Mouse (Mus musculus) thymus, adult 2 months (tissue): Measurements from ENCODE around the gene Gm49342. TPM values are rescaled to one million over a fixed set of nuclear protein-coding genes. Genes with fewer than 3 reads are reported as not detected.
A peak's percentile ranks its signal among the peaks of the same experiment; 100 is the strongest.

ENCODE experiments used
- DNase-seq: peaks from one replicate; pipeline ENCODE4 v3.0.0; 2021
- H3K27ac ChIP-seq: fragments of 200-500 bp; 2 replicates; pipeline ENCODE4 v1.5.1; 2012; ENCODE audit warnings: low read length, control low read depth; ENCODE audit not compliant: control insufficient read depth, insufficient read depth
- H3K27me3 ChIP-seq: fragments of 200-500 bp; 2 replicates; pipeline ENCODE4 v1.6.1; 2012; ENCODE audit warnings: mild to moderate bottlenecking, low read length, moderate library complexity, mixed read lengths; ENCODE audit not compliant: control insufficient read depth, insufficient read depth
- H3K36me3 ChIP-seq: fragments of 200-500 bp; 2 replicates; pipeline ENCODE4 v1.6.1; 2012; ENCODE audit warnings: mild to moderate bottlenecking, low read length, moderate library complexity; ENCODE audit not compliant: control insufficient read depth, insufficient read depth
- H3K4me1 ChIP-seq: fragments of 200-500 bp; replicated peaks from 2 replicates; pipeline ENCODE4 v1.6.1; 2012; ENCODE audit warnings: low read length; ENCODE audit not compliant: control insufficient read depth, insufficient read depth
- H3K4me3 ChIP-seq: fragments of 200-500 bp; 2 replicates; pipeline ENCODE4 v1.5.1; 2012; ENCODE audit warnings: mild to moderate bottlenecking, low read length, control low read depth, moderate library complexity; ENCODE audit not compliant: control insufficient read depth, insufficient read depth
- CTCF ChIP-seq: fragments of 200-500 bp; IDR thresholded peaks from 2 replicates; pipeline ENCODE4 v1.5.1; 2012; ENCODE audit warnings: mild to moderate bottlenecking, control low read depth, low read length, moderate library complexity, borderline replicate concordance; ENCODE audit not compliant: control insufficient read depth, poor library complexity, insufficient read depth; ENCODE audit errors: extremely low read depth
- POLR2A ChIP-seq: fragments of 200-500 bp; IDR thresholded peaks from 2 replicates; pipeline ENCODE4 v1.6.1; 2012; ENCODE audit warnings: mild to moderate bottlenecking, low read length, control low read depth, moderate library complexity; ENCODE audit not compliant: control insufficient read depth, poor library complexity, insufficient read depth; ENCODE audit errors: extremely low read depth
- WGBS: fragments of 180-500 bp; shearing (Covaris S2); methylation state at CpG from one replicate; pipeline ENCODE4 v1.1.7; 2018; 5-methylcytosine and 5-hydroxymethylcytosine counted together
- polyA plus RNA-seq: library from polyadenylated mRNA; depleted of rRNA; stranded (reverse); fragments of >200 nt; gene quantifications from 2 replicates; pipeline ENCODE4 v1.2.3, GENCODE M21; 2012

Gene Gm49342
- polyA plus RNA-seq, 1 experiment, result 20.1 TPM

- Histone ChIP-seq H3K27me3 (no peaks in the 10 kb centered on the region), H3K27ac (peak within 1 kb of the TSS; percentile 66), H3K4me3 (peak within 1 kb of the TSS; percentile 93), H3K36me3 (peaks cover 10% of the 10 kb centered on the region), H3K4me1 (peaks cover 3% of the 10 kb centered on the region; the same call in 1 of the 2 replicates)
- WGBS, result under 1% methylated on average over 57 of the region's 57 CpGs
- peak; percentile 95 for DNase-seq
- TF ChIP-seq CTCF (peak; percentile 51; the same call in 1 of the 2 replicates), POLR2A (peak; percentile 87)
Measured at GRCm38 (mm10) chr14:50924281-50925064, 19.8 kb upstream of the Gm49342 start, which contains the start of the genes Osgep and Apex1. Gene Osgep (minus strand): TSS chr14:50924893. Gene Apex1 (plus strand): TSS chr14:50924968.

- WGBS, result 2% methylated on average over 38 of the region's 38 CpGs
- Histone ChIP-seq H3K27ac (peak overlapping the region; percentile 11; the same call in 1 of the 2 replicates), H3K36me3 (peaks cover 10% of the 10 kb centered on the region), H3K27me3 (no peaks in the 10 kb centered on the region), H3K4me1 (peaks cover 8% of the 10 kb centered on the region), H3K4me3 (peak overlapping the region; percentile 93)
- TF ChIP-seq POLR2A, result no peak
- TF ChIP-seq CTCF, result no peak
- DNase-seq, result no peak
Measured at GRCm38 (mm10) chr14:50925111-50925920, 19.0 kb upstream of the Gm49342 start.

- 96% methylated on average over 3 of the region's 3 CpGs for WGBS
- Histone ChIP-seq H3K27me3 (no peaks in the 10 kb centered on the region), H3K27ac (no peak overlapping the region), H3K4me1 (peaks cover 9% of the 10 kb centered on the region), H3K36me3 (peaks cover 10% of the 10 kb centered on the region), H3K4me3 (no peak overlapping the region)
- TF ChIP-seq CTCF (no peak), POLR2A (no peak)
- DNase-seq, result no peak
Measured at GRCm38 (mm10) chr14:50927366-50927765, 17.0 kb upstream of the Gm49342 start.

GRCm38 (mm10) chr14:50929951-50930350 is 14.4 kb upstream of the Gm49342 start:
- no peaks in the 10 kb centered on the region for H3K27me3 ChIP-seq
- peaks cover 9% of the 10 kb centered on the region for H3K4me1 ChIP-seq
- TF ChIP-seq CTCF, result no peak
- TF ChIP-seq POLR2A, result no peak
- peak overlapping the region; percentile 71 for H3K4me3 ChIP-seq
- 7% methylated on average over 10 of the region's 10 CpGs for WGBS
- DNase-seq, result no peak
- peak overlapping the region; percentile 19; the same call in 1 of the 2 replicates for H3K27ac ChIP-seq
- H3K36me3 ChIP-seq, result peaks cover 10% of the 10 kb centered on the region

GRCm38 (mm10) chr14:50930377-50930753 is 14.0 kb upstream of the Gm49342 start:
- Histone ChIP-seq H3K4me1 (peaks cover 9% of the 10 kb centered on the region), H3K36me3 (peaks cover 10% of the 10 kb centered on the region), H3K27ac (peak overlapping the region; percentile 19; the same call in 1 of the 2 replicates), H3K4me3 (peak overlapping the region; percentile 71), H3K27me3 (no peaks in the 10 kb centered on the region)
- DNase-seq, result peak; percentile 73
- under 1% methylated on average over 38 of the region's 38 CpGs for WGBS
- TF ChIP-seq POLR2A (no peak), CTCF (no peak)
